Mouse (Mus musculus) skeletal muscle tissue, postnatal 0 days (tissue): ENCODE measurements around the gene Qk. TPM values are rescaled to one million over a fixed set of nuclear protein-coding genes. Genes with fewer than 3 reads are reported as not detected.

Source experiments
- polyA plus RNA-seq: library from polyadenylated mRNA; unstranded; fragments of >200 nt; fragmentation: Nextera tagmentation; extraction: Ambion mirVana; gene quantifications from 2 replicates; pipeline ENCODE4 v1.2.1, GENCODE M21; 2015

Gene Qk
- 32.0 and 33.8 TPM in 2 replicates for polyA plus RNA-seq

DNA sequence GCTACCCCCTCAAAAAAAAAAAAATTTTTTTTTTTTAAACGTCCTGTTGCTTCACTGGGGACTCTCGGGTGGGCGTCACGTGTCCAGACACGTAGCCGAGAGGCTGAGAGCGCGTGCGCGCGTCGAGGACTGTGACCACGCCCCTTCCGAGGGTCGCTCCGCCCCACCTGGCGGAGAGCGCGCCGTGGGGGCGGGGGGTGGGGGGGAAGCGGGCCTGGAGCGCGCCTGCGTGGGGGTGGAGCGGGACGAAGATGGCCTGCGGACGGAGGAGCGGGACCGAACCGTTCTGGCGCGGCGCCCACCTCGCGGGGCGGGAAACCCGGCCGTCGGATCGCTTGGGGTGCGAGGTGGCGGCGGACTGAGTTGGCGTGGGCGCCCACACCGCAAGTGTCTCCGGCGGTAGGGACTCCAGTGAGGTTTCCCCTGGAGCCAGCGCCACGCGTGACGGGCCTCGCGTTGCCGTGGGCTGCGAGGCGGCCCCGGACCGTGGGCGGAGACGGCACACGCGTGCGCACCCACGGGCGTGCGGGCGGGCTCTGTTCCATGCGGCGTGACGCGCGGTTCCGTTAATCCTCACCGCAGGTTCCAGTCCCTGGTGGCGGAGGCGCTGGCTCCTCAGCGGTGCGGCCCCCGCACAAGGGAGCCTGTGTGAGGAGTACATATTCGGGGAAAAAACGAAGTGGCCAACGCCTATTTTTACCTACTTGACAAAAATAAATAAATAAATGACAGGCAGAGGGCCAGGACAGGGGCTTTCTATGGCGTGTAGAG, at the start of gene Qk:
Qk (minus strand) TSS at position 170 of the 771 bp plus-strand sequence.

